Mouse (Mus musculus): ENCODE measurements around the gene Isy1.

The Isy1 gene

DNA sequence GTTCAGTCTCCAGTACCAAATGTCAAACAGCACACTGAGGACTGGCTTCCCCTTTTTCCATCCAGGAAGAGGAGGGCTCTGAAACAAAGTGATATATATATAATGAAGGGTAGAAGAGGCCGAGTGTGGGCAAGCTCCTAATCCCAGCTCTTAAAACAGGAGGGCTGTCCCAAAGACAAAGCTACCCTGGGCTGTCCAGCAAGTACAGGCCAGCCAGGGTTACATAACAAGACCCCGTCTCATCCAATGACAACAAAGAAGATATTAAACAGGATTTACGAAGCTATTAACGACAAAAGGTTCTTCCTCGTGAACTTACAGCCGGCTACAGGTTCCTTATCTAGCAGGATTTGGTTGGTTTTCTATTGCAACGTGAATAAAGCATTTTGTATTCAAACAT lies 33.7 kb downstream of the Isy1 start:
- no peak for DNase-seq (ENCODE audit: low read depth, low spot score)

DNA sequence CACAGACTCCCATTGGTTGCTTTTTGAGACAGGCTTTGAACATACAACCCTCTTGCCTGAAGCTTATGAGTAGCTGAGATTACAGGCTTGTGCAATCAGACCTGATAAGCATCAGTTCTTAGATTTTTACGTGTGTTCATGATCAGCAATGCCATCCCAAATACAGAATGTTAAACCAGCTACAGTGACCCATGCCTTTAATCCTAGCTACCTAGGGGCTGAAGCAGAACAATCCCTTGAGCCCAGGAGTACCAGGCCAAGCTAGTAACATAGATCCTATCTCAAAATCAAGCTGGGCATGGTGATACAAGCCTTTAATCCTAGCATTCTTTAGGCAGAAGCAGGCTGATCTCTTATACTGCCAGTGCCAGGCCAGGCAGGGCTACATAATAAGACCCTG lies 34.6 kb downstream of the Isy1 start:
- no peak for DNase-seq (ENCODE audit: low read depth, low spot score)

DNA sequence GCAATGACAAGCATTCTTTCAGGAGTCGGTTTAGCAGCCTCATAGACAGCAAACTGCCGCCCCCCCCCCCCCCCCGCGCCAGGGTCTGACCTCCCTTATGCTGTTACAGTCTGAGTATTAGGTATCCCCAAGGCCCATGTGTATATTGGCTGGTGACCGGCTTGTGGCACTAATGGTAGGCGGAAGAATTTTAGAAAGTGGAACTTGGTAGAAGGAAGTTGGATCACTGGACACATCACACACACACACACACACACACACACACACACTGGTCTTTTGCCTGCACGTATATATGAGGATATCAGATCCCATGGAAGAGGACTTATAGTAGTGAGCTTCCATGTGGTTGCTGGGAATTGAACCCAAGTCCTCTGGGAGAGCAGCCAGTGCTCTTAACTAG lies 36.1 kb downstream of the Isy1 start:
- no peak for DNase-seq (ENCODE audit: low read depth, low spot score)

DNA sequence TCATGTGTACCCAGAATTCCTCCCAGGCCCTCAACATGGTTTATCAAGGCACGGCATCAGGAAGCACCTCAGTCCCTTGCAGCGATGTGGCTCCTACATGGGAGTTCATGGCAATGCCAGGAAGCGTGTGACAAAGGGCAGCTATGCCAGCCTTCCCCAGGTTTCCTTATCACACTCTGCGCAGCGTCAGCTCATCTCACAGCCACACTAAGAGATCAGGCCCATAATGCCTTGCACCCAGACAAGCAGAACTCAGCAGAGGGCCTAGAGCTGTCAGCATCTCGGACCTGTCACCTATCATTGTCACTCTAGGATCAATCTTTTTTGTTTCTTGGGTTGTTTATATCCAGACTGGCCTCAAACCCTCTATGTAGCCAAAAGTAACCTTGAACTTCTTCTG lies 39.0 kb downstream of the Isy1 start:
- no peak for DNase-seq (ENCODE audit: low read depth, low spot score)

DNA sequence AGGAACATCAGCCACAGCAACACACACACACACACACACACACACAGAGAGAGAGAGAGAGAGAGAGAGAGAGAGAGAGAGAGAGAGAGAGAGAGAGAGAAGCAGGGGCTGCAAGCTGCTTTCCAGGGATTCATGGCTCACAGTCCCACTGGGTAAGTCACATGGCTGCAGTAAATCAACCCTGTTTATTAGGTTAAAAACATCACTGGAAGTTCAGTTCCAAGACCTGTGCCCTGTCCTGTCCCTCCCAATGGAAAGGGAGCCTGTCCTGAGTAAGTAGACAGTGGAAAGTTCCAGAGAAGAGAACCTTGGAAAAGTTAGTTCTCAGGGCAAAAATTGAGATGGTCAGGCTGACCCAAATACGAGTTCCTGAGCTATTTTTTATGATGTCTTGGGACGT lies 41.3 kb downstream of the Isy1 start:
- no peak for DNase-seq (ENCODE audit: low read depth, low spot score)

DNA sequence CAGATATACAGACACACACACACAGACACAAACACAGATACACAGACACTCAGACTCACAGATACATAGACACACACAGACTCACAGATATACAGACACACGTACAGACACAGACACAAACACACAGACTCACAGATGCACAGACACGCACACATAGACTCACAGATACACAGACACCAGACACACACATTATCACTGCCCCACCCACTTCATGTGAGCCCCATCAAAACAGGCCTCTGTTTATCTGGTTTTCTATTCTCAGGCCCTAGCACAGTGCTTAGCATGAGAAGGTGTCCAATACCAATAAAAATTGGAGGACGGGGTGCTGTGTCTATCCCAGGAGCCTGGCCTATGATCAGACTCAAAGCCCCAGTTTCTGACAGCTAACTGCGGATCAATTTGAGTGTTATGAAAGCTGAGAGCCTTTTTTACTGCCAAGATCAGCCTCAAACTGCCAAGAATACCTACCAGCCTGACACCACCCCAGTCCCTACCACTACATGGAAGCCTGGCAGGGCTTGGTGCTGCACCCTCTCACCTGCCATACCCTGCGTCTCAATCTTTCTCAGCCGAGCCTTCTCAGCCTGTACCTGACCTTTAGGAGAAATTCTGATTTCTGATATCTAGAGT lies 42.2 kb downstream of the Isy1 start:
- DNase-seq (ENCODE audit: low read depth, low spot score), result no peak

DNA sequence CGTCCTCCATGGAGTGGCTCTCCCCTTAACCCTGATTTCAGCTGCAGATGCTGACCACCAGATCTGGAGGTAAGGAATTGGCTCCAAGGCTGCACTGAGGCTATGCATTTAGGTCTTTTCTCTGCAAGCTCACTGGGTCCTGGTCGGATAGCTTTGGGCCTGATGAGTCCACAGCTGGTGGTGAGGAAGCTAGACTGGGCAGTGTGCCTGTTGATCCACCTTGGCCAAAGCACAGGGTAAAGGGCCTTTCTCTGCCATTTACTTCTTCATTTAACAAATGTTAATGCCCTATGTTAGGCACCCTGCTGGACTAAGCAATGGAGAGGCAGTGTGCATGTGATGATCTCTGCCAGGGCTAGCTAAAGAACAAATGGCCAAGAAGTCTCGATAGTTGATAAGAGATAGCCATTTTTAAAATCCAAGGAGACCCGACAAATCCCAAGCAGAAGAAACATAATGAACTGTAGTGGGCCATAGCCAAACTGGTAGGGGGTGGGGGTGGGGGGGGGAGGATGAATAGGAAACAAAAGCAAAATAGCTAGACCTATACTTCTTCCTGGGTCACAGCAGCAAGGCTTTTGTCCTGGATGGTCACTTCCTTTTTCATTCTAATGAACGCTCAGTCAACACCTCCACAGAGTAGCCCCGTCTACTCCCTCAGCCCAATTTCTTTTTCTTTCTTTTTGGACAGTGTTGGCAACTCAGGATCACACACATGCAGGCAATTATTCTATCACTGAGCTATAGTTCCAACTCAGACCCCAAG lies 43.0 kb downstream of the Isy1 start:
- no peak for DNase-seq (ENCODE audit: low read depth, low spot score)

DNA sequence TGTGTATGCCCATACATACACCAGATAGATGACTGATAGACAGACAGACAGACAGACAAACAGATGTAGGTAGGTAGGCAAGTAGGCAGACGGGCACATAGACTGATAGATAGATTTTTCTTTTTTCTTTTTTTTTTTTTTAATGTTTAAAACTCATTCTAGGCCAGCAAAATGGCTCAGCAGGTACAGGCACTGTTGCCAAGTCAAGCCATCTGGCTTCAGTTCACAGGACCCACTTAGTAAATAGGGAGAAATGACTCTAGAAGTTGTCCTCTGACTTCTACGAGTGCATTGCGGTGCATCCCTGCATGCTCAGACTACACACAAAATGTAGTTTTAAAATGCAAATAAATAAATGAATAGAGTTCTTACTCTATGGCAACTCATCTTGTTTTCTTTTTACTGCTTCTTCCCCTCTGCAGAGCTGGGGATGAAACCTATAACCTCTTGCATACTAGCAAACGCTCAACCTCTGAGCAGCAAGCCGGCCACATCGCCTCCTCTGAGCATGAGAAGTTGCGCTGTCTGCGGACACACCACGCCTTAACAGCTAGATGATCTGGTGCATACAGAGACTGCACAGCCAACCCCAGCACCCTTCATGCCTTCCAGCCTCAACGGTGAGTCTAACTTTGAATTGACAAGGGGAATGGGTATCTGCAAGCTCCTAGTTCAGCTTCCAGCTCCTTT lies 44.6 kb downstream of the Isy1 start:
- DNase-seq (ENCODE audit: low read depth, low spot score), result no peak

DNA sequence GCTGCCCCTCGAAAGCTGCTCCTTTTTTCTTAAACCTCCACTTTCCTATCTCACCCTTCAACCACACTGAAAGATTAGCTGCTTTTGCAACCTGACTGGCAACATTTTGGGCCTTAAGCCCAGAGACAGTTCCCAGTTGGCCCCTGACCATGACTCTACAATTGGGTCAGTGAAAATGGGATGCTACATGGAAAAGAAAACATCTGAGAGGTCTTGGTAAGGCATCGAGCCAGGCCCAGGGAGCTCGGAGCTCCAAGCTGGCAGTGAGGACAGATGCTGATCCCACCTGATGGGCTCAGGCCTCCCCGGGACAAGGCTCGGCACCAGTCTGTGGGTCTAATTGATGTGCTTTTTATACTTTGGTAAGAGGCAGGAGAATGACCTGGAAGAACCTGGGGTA lies 46.8 kb downstream of the Isy1 start:
- no peak for DNase-seq (ENCODE audit: low read depth, low spot score)

DNA sequence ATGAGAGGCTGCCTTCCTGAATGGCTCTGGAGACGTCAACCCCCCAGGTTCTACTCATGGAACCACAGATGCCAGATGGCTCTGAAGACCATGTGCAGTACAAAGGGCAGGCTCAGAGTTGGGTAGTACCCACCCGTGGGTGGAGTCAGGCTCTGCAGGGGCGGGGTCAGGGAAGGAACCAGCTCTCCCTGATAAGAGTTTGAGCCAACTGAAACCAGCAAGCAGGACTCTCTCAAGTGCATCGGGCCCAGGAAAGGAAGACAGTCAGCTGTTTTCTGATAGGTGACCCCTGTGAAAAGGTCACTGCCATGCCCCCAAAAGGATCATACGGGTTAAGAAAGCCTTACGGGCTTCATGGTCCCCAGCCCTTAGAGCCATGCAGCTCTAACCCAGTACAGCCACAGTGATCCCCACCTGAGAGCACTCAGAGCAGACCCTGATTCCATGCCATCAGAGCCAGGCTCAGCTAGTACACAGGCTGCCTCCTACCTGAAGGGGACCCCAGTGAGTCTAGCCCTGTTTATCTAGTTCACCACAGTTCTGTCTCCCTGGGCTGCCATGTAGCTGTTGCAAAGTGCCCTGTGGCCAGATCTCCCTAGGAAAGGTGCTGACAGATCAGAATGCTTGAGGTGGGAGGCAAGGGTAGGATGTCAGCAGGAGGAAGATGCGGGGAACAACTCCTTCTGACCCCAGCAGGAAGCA lies 47.7 kb downstream of the Isy1 start:
- DNase-seq (ENCODE audit: low read depth, low spot score), result no peak

DNA sequence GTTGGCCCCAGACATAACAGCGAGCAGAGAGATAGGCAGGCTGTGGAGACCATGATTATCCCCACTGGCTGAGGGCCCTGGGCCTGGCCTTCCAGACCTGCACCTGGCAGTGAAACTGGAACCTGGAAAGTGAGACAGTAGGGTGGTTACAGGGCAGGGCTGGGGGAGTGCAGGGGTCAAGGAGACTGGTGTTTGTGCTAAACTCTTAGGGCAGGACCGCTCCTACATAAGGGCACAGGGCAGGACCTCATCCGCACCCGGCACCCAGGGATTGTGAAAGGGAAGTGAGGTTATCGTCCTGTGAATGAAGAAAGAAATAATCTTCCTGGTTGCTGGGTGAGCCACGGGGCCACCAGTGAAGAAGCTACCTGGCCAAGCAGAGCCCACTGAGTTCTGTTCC lies 48.8 kb downstream of the Isy1 start:
- DNase-seq (ENCODE audit: low read depth, low spot score), result no peak

DNA sequence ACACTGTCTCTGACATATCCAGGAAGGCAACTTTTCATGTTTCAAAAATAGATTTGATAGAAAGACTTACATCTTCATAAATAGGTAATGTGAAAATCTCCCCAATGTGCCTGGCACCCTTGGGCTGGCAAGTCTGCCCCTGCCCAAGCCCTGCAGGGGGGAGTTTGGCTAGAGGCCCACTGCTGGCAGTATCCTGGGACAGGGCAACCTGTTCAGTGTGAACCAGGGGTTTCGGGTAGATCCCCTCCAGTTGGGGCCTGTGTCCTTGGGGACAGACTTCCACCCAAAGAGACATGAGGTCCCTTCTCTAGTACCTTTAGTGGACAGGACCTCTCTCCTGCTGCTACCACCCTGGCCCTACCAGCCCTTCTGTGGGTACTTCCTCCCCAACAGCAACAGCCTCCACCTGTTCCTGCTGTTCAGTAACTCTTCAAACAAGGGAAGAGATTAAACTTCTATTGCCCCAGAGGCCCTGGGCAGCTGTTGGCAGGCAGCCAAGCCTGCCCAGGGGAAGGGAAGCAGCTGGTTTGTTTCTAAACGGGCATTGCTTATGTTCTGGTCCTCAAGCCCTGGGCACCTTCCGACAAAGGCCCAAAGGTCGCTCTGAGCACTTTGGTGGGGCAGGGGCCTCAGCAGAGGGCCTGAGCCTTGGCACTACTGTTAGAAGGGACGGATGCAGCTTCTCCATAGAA lies 49.6 kb downstream of the Isy1 start:
- DNase-seq (ENCODE audit: low read depth, low spot score), result no peak

DNA sequence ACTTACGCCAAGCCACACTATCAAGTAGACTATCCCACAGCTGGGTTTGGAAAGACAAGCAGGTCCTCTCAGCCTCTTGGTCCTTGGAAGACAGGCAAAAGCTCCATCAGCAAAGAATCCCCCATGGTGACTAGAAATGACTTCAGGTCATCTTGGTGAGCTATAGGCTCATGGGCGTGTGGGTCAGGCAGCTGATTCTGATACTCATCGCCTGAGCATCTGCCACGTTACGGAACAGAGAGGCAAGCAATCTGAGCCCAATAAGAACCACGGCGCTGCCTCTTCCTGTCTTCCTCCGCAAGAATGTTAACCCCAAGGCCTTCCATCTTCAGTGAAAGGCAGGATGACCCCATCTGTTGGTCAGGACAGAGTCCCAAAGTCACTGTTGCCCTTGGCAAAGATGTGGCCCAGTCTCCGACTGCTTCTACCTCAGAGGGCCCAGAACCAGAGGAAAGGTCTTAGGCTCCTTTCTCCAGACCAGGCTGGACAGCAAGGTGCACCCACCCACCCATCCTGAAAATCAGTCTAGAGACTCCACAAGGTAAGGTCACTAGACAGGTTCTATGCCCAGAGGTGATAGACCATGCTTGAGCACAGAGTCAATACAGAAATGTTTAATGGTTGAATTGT lies 50.2 kb downstream of the Isy1 start:
- DNase-seq (ENCODE audit: low read depth, low spot score), result no peak

DNA sequence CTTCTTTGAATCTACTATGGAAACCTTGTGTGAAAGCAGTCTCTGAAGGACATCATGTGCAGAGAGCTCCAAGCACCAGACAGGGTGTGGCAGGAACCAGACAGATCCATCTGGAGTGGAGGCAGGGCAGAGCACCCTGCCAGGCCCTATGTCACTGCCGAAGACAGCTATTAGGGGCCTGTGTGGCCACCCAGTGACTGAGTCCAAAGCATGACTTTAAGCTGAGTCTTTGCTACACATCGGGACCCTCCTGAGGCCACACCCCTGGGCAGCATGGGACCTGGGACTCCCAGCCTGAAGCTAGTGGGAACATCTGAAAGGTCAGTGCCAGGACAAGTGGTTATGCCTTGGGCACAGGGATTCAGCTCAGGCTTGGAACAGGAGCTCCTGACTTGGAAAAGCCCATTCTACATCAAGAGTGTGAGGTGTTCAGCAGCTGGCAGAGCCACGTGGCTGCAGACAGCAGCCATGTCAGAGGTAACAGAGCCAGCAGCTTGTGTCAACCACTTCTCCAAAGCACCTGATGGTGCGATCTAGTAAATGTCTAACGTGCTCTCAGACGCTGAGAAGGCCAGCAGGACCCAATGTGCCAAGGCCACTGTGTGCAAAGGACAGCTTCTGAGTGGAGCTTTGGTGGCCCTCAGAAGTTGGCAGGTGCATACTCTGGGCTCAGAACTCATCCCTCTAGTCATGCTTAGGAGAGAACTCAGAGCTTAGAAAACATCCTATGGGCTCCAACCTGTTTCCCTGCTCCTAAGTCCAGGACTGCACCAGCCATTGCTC lies 51.3 kb downstream of the Isy1 start:
- DNase-seq (ENCODE audit: low read depth, low spot score), result no peak

DNA sequence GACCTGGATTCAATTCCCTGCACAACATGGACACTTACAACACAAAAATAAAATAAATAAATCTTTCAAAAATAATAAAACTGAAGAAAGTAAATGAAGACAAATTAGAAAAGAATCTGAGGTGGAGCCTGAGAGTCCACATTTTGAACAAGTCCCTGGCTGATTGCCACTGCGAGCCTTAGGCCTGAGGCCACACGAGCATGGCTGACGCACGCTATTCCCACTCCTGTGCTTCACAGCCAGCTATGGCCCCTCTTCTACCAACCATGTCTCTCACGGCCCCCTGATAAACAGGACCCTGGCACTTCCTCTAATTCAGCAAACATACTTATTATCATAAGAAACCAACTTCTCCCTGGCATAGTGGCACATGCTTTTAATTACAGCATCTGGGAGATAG lies 52.0 kb downstream of the Isy1 start:
- no peak for DNase-seq (ENCODE audit: low read depth, low spot score)

DNA sequence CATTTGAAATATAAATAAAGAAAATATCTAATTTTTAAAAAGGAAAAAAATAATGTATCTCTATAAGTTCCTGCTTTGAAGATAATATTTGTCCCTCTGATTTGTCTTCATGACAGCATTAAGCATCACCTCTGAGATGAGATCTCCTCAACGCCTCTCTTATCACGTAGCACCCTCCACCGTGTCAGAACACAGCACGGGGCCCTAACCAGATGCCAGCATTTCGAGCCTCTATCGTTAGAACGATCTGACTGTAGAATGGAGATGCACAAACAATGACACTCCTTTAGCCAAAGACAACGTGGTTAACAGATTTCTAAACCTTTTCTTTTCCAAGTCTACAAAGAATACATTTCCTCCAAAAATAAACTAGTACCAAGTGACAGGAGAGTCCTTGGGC lies 54.6 kb downstream of the Isy1 start:
- no peak for DNase-seq (ENCODE audit: low read depth, low spot score)

DNA sequence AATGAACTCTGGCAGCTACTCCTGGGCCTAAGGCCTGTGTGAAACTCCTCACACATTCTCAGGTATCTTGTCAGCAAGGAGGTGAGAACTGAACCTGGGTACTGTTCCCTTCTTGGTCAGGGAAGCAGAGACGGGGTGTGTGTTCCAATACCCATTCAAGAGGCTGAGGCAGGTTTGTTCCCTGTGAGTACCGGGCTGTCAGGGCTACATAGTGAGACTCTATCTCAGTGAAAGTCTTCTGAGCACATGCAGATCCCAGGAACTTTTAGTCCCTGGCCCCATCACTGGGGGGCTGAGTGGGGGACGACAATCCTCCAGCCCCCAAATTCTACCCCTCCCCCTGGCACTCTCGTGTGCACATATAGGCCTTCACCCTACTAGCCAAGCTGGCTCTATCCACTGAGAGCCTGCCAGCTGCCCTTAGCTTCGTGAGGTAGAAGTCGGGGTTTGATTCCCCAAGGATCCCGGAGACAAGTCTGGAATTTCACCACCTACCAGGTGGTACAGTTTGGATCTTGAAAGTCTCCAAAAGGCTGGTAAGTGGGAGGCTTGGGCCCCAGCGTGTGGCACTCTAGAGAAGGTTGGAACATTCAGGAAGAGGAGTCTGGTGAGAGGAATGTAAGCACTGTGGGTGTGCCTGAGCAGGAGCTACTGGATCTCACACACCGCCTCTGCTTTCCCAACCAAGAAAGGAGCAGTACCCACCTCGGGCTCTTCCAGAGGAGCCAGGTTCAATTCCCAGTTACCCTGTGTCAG lies 57.9 kb downstream of the Isy1 start:
- DNase-seq (ENCODE audit: low read depth, low spot score), result no peak

DNA sequence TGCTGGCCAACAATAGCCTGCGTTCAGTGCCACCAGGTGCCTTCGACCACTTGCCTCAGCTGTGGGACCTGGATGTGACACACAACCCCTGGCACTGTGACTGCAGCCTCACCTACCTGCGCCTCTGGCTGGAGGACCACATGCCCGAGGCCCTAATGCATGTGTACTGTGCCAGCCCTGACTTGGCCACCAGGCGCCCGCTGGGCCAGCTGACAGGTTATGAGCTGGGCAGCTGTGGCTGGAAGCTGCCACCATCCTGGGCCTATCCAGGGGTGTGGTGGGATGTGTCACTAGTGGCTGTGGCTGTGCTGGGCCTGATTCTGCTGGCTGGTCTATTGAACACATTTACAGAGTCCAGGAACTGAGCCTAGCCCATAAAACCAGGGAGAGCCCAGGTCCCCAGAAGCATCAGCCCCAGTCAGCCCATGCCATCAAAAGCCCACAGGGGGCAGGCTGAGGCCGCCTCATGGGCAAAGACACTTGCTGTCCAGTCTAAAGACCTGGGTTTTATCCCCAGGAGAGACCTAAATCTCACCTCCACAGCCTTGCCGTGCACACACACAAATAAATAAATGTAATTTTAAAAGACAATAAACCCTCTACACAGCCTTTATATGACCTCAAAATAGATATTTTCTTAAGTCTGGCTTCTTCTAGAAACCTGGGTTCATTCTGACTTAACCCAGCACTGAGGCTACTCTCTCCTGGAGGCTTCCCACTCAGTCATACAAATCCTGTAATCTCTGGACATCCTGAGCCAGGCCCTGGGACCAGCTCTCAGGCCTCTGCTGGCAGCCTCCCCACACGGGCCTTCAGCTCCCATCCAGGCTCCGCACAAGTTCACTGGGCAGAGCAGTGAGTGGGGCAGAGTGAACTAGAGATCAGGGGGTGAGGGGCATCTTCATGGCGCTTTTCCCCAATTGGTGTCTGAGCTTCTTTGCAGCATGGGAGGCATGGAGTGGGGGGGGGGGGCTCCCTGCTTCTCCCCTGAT lies 59.1 kb downstream of the Isy1 start:
- no peak for DNase-seq (ENCODE audit: low read depth, low spot score)

Measured in WW6 (cell line).